Mouse (Mus musculus): ENCODE results near the gene Ube2g2. TPM values are rescaled to one million over a fixed set of nuclear protein-coding genes. Genes with fewer than 3 reads are reported as not detected.

Ube2g2 gene
- total and polyA plus RNA-seq, 3 experiments = 53.5 to 80.9 (median 74.6) TPM

DNA sequence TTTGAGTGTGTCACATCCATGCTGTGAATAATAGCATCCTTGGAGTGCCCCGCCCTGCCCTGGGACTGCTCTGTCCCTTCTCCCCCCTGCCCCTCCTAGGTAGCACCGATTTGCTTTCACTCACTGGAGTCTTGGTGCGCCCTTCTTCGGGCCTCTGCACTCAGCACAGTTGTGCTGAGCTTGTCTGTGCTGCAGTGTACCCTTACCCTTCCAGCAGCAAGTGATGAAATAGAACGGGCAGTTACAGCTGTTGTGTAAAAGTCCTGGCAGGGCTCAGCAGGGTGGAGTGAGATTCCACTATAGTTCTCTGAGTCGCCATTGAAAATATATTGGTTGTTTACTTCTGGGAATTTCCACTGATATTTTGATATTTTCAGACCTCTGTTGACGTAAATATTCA is 4.0 kb downstream of the Ube2g2 start:
- Histone ChIP-seq H3K9ac (ENCODE audit: low read depth, low read length) (no peak overlapping the region), H3K36me3 (ENCODE audit: control insufficient read depth, insufficient read depth, low read length) (peaks cover 9% of the 10 kb centered on the region; the same call in 1 of the 2 replicates), H3K27ac (peak overlapping the region; percentile 54), H3K4me1 (ENCODE audit: control insufficient read depth, insufficient read depth, low read length) (peaks cover 35% of the 10 kb centered on the region), H3K79me2 (replicated peaks; ENCODE audit: control insufficient read depth, insufficient read depth, low read length) (peaks cover 8% of the 10 kb centered on the region), H3K4me3 (no peak overlapping the region), H3K27me3 (ENCODE audit: control insufficient read depth, insufficient read depth, low read length) (no peaks in the 10 kb centered on the region)
- TF ChIP-seq POLR2A (IDR thresholded peaks at IDR 0.05; ENCODE audit: insufficient read depth, low read depth, low read length) (no peak), CTCF (IDR thresholded peaks at IDR 0.05) (no peak), EP300 (IDR thresholded peaks at IDR 0.05; ENCODE audit: insufficient read depth, low read depth, low read length) (no peak)
- 53% methylated on average over 7 of the region's 7 CpGs for WGBS
- DNase-seq = peak; percentile 42
- intact Hi-C loops (cut with DNase I) = loop anchor here (5.0 kb wide), 4 partner anchors 109 to 251 kb away; partner anchors contain the start of genes Fam207a, Gm19668 and Gm9639

GRCm38 (mm10) chr10:77626591-77626990 is 4.5 kb downstream of the Ube2g2 start:
- intact Hi-C loops (cut with DNase I) = loop anchor here (5.0 kb wide), 4 partner anchors 109 to 251 kb away; partner anchors contain the start of genes Fam207a, Gm19668 and Gm9639
- H3K9ac ChIP-seq (ENCODE audit: low read depth, low read length) = 0 out of 2 replicates have a peak overlapping the region, but pooled peaks have one; percentile 2
- H3K36me3 ChIP-seq (ENCODE audit: control insufficient read depth, insufficient read depth, low read length) = peaks cover 9% of the 10 kb centered on the region; the same call in 1 of the 2 replicates
- H3K27me3 ChIP-seq (ENCODE audit: control insufficient read depth, insufficient read depth, low read length) = no peaks in the 10 kb centered on the region
- no peak overlapping the region for H3K4me3 ChIP-seq
- H3K79me2 ChIP-seq (replicated peaks; ENCODE audit: control insufficient read depth, insufficient read depth, low read length) = peaks cover 8% of the 10 kb centered on the region
- DNase-seq = no peak
- peaks cover 34% of the 10 kb centered on the region for H3K4me1 ChIP-seq (ENCODE audit: control insufficient read depth, insufficient read depth, low read length)
- peak overlapping the region; percentile 54 for H3K27ac ChIP-seq
- 26% methylated on average over 7 of the region's 7 CpGs for WGBS
- TF ChIP-seq POLR2A (IDR thresholded peaks at IDR 0.05; ENCODE audit: insufficient read depth, low read depth, low read length) (no peak), CTCF (IDR thresholded peaks at IDR 0.05) (no peak), EP300 (IDR thresholded peaks at IDR 0.05; ENCODE audit: insufficient read depth, low read depth, low read length) (no peak)

GRCm38 (mm10) chr10:77627497-77627896 is 5.4 kb downstream of the Ube2g2 start:
- DNase-seq = peak; percentile 83 to 89
- intact Hi-C loops (cut with DNase I) = loop anchor here (1.0 to 5.0 kb wide), 5 partner anchors 110 to 289 kb away; partner anchors contain the start of genes Fam207a, Gm19668 and Gm9639
- Histone ChIP-seq H3K4me1 (ENCODE audit: control insufficient read depth, insufficient read depth, low read length) (peaks cover 32% of the 10 kb centered on the region), H3K4me3 (no peak overlapping the region), H3K27ac (no peak overlapping the region), H3K36me3 (ENCODE audit: control insufficient read depth, insufficient read depth, low read length) (peaks cover 9% of the 10 kb centered on the region; the same call in 1 of the 2 replicates), H3K9ac (ENCODE audit: low read depth, low read length) (no peak overlapping the region), H3K79me2 (replicated peaks; ENCODE audit: control insufficient read depth, insufficient read depth, low read length) (peaks cover 8% of the 10 kb centered on the region), H3K27me3 (ENCODE audit: control insufficient read depth, insufficient read depth, low read length) (no peaks in the 10 kb centered on the region)
- no peak for TF ChIP-seq POLR2A (IDR thresholded peaks at IDR 0.05; ENCODE audit: insufficient read depth, low read depth, low read length)
- TF ChIP-seq EP300 (IDR thresholded peaks at IDR 0.05; ENCODE audit: insufficient read depth, low read depth, low read length) = peak; percentile 93
- 0 out of 2 replicates have a peak, but pooled peaks have one; percentile 100 for TF ChIP-seq CTCF (IDR thresholded peaks at IDR 0.05)
- 25% methylated on average over 2 of the region's 2 CpGs for WGBS

GRCm38 (mm10) chr10:77629163-77629562 is 7.1 kb downstream of the Ube2g2 start:
- H3K4me1 ChIP-seq (ENCODE audit: control insufficient read depth, insufficient read depth, low read length) = peaks cover 25% of the 10 kb centered on the region
- intact Hi-C loops (cut with DNase I) = loop anchor here (5.0 kb wide), 4 partner anchors 112 to 248 kb away; partner anchors contain the start of genes Fam207a, Gm19668 and Gm9639
- no peaks in the 10 kb centered on the region for H3K27me3 ChIP-seq (ENCODE audit: control insufficient read depth, insufficient read depth, low read length)
- no peak for DNase-seq
- WGBS = 71% methylated on average over 3 of the region's 3 CpGs
- H3K4me3 ChIP-seq = no peak overlapping the region
- no peak overlapping the region for H3K9ac ChIP-seq (ENCODE audit: low read depth, low read length)
- peaks cover 8% of the 10 kb centered on the region for H3K79me2 ChIP-seq (replicated peaks; ENCODE audit: control insufficient read depth, insufficient read depth, low read length)
- TF ChIP-seq CTCF (IDR thresholded peaks at IDR 0.05) (no peak), EP300 (IDR thresholded peaks at IDR 0.05; ENCODE audit: insufficient read depth, low read depth, low read length) (no peak), POLR2A (IDR thresholded peaks at IDR 0.05; ENCODE audit: insufficient read depth, low read depth, low read length) (no peak)
- no peak overlapping the region for H3K27ac ChIP-seq
- H3K36me3 ChIP-seq (ENCODE audit: control insufficient read depth, insufficient read depth, low read length) = peaks cover 4% of the 10 kb centered on the region; the same call in 1 of the 2 replicates

- H3K4me1 ChIP-seq (ENCODE audit: control insufficient read depth, insufficient read depth, low read length) = peaks cover 23% of the 10 kb centered on the region
Observed at GRCm38 (mm10) chr10:77629970-77630369, 7.9 kb downstream of the Ube2g2 start.

DNA sequence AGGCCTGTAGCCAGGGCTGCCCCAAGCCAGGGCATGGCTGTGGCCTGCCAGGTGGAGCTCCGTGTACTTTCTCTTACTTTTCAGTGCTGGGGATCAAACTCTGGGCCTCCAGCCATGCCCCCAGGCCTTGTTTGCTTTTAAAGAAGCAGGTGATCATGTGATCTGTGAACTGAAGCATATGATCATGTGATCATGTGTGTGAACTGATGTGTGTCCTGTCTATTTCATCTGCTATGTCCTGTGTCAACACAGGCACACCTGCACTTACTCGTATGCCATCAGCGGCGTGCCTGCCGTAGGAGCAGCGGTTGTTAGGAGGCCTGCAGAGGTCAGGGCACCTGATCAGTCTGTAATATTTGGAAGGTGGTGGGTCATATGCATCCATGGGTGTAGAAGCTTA is 11.9 kb downstream of the Ube2g2 start:
- peak overlapping the region; percentile 57 for H3K27ac ChIP-seq
- peak in 1 of 2 experiments; percentile 16 for DNase-seq
- no peak overlapping the region for H3K4me3 ChIP-seq
- H3K4me1 ChIP-seq (ENCODE audit: control insufficient read depth, insufficient read depth, low read length) = peaks cover 18% of the 10 kb centered on the region
- peaks cover 3% of the 10 kb centered on the region for H3K36me3 ChIP-seq (ENCODE audit: control insufficient read depth, insufficient read depth, low read length)
- H3K79me2 ChIP-seq (replicated peaks; ENCODE audit: control insufficient read depth, insufficient read depth, low read length) = peaks cover 6% of the 10 kb centered on the region
- H3K9ac ChIP-seq (ENCODE audit: low read depth, low read length) = no peak overlapping the region
- intact Hi-C loops (cut with DNase I) = no loop called here
- TF ChIP-seq CTCF (IDR thresholded peaks at IDR 0.05) (no peak), EP300 (IDR thresholded peaks at IDR 0.05; ENCODE audit: insufficient read depth, low read depth, low read length) (no peak), POLR2A (IDR thresholded peaks at IDR 0.05; ENCODE audit: insufficient read depth, low read depth, low read length) (no peak)
- H3K27me3 ChIP-seq (ENCODE audit: control insufficient read depth, insufficient read depth, low read length) = no peaks in the 10 kb centered on the region
- 67% methylated on average over 6 of the region's 6 CpGs for WGBS

More at GRCm38 (mm10) chr10:77629970-77630369, 7.9 kb downstream of the Ube2g2 start:
- Histone ChIP-seq H3K36me3 (ENCODE audit: control insufficient read depth, insufficient read depth, low read length) (0 out of 2 replicates have a peak, but pooled peaks cover 3% of the 10 kb centered on the region), H3K27me3 (ENCODE audit: control insufficient read depth, insufficient read depth, low read length) (no peaks in the 10 kb centered on the region), H3K79me2 (replicated peaks; ENCODE audit: control insufficient read depth, insufficient read depth, low read length) (peaks cover 8% of the 10 kb centered on the region), H3K4me3 (no peak overlapping the region), H3K9ac (ENCODE audit: low read depth, low read length) (no peak overlapping the region), H3K27ac (no peak overlapping the region)
- intact Hi-C loops (cut with DNase I) = loop anchor here (5.0 kb wide), 4 partner anchors 113 to 247 kb away; partner anchors contain the start of genes Fam207a, Gm19668 and Gm9639
- WGBS = 77% methylated on average over 1 of the region's 1 CpGs
- DNase-seq = no peak
- no peak for TF ChIP-seq EP300 (IDR thresholded peaks at IDR 0.05; ENCODE audit: insufficient read depth, low read depth, low read length)
- peak; percentile 37 for TF ChIP-seq CTCF (IDR thresholded peaks at IDR 0.05)
- no peak for TF ChIP-seq POLR2A (IDR thresholded peaks at IDR 0.05; ENCODE audit: insufficient read depth, low read depth, low read length)
